Mouse (Mus musculus) liver, embryonic 14.5 days (tissue): ENCODE results near the gene Lingo3.

Experiments used
- CTCF ChIP-seq: IDR thresholded peaks from 2 replicates; pipeline ENCODE4 v1.5.1; 2016; ENCODE audit warnings: antibody characterized with exemption, low read depth, control low read depth
- EP300 ChIP-seq: IDR thresholded peaks from 2 replicates; pipeline ENCODE4 v1.6.1; 2016; ENCODE audit warnings: antibody characterized with exemption, low read depth

- no peak for TF ChIP-seq CTCF
- no peak for TF ChIP-seq EP300
Observed at GRCm38 (mm10) chr10:80792175-80793032, 51.4 kb downstream of the Lingo3 start.
